Mouse (Mus musculus) kidney, adult 2 months (tissue): Measurements from ENCODE around the gene BC030870. TPM values are rescaled to one million over a fixed set of nuclear protein-coding genes. Genes with fewer than 3 reads are reported as not detected.
"Not testable (repeated sequence)": the region's sequence is repeated elsewhere in the genome, so short reads cannot be mapped to it uniquely, and the experiment has no call there.

Source experiments
- DNase-seq: peaks from one replicate; pipeline ENCODE4 v3.0.0; 2021
- H3K27ac ChIP-seq: fragments of 200-500 bp; 2 replicates; pipeline ENCODE4 v1.5.1; 2012; ENCODE audit warnings: low read depth, low read length, control low read depth, inconsistent platforms; ENCODE audit not compliant: insufficient read depth
- H3K27me3 ChIP-seq: fragments of 200-500 bp; replicated peaks from 2 replicates; pipeline ENCODE4 v1.6.1; 2012; ENCODE audit warnings: mild to moderate bottlenecking, moderate library complexity, low read length, inconsistent platforms; ENCODE audit not compliant: control insufficient read depth, insufficient read depth
- H3K36me3 ChIP-seq: fragments of 200-500 bp; 2 replicates; pipeline ENCODE4 v1.6.1; 2012; ENCODE audit warnings: mild to moderate bottlenecking, moderate library complexity, low read length, inconsistent platforms; ENCODE audit not compliant: control insufficient read depth, insufficient read depth
- H3K4me1 ChIP-seq: fragments of 200-500 bp; 2 replicates; pipeline ENCODE4 v1.6.1; 2011; ENCODE audit warnings: low read length; ENCODE audit not compliant: control insufficient read depth, insufficient read depth
- H3K4me3 ChIP-seq: fragments of 200-500 bp; 2 replicates; pipeline ENCODE4 v1.5.1; 2011; ENCODE audit warnings: mild to moderate bottlenecking, low read depth, low read length, control low read depth; ENCODE audit not compliant: insufficient read depth
- CTCF ChIP-seq: fragments of 200-500 bp; conservative IDR thresholded peaks from 2 replicates; pipeline ENCODE4 v1.5.1; 2011; ENCODE audit warnings: low read depth, mild to moderate bottlenecking, control low read depth, low read length, moderate library complexity, mixed read lengths; ENCODE audit not compliant: insufficient read depth, insufficient read length
- POLR2A ChIP-seq: fragments of 200-500 bp; IDR thresholded peaks from one replicate; pipeline ENCODE4 v1.6.1; 2011; ENCODE audit warnings: low read depth, low read length, control low read depth
- WGBS: fragments of 180-500 bp; shearing (Covaris S2); methylation state at CpG from one replicate; pipeline ENCODE4 v1.1.7; 2018; 5-methylcytosine and 5-hydroxymethylcytosine counted together
- polyA plus RNA-seq: library from polyadenylated mRNA; depleted of rRNA; stranded (reverse); fragments of >200 nt; gene quantifications from 2 replicates; pipeline ENCODE4 v1.2.3, GENCODE M21; 2012; rRNA removed

The BC030870 gene
- 0.08 TPM in 1 of 2 replicates, not detected in the other for polyA plus RNA-seq

DNA sequence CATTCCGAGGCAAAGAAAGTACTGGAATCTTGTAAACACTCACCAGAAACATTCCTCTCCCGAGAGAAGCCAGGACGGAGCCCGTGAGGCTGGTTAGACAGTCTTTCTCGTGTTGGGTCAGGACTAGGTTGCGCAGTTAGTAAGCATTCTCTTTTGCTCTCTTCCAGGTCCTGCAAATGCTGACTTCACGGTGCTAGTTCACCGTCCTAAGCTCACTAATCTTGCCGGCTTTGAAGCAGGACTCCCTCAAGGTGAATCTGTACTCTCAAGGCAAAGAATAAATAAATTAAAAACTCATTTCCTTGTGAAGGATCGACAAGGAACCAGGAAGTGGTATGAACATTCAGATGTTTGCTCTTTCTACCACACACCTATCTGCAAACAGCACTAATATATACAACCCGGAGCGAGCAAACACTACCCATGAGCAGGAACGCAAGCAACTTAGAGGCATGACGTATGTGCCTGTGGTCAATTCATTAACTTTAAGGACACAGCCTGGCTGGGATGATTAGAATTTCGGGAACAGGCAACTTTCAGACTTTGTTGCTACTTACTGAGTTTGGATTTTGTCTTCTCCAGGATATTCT is at the start of gene BC030870:
Gene BC030870 (minus strand): TSS at position 365 of the 590 bp plus-strand sequence.
- H3K4me3 ChIP-seq: no peak within 1 kb of the TSS

DNA sequence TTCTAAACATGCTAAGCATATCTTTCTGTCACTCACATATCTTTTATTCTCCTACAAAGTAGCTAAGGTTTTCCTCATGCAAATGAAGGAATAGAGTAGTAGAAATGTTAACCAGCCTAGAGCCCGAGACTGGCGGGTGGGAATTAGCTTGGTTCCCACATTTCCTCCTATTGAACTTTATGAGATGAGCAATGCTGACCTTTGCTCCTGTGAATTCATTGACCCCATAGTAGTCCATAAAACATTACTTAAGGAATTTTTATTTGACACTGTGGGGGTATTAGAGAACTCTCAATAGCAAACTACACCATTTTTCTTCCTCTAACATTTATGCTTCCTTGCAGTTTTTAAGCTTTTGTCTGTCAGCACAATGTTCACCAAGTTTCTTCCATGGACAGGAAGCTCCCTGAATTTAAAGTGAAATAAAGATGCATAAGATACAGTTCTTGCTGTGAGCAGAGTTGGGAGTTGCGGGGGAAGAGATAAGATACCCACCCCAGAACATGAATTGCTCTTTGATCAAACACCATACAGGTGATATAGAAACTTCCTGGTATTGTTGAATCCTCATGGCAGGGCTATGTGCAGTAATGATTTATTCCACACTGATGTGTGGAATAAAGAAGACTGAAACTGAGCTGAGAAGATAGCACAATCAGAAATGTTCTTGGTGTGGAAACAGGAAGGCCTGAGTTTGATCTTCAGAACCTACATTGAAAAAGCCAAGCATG is 45.5 kb upstream of the BC030870 start:
- Histone ChIP-seq H3K4me3 (no peak overlapping the region), H3K27ac (no peak overlapping the region), H3K27me3 (no peaks in the 10 kb centered on the region), H3K36me3 (no peaks in the 10 kb centered on the region), H3K4me1 (no peaks in the 10 kb centered on the region)
- 49% methylated on average over 3 of the region's 3 CpGs for WGBS
- TF ChIP-seq CTCF (no peak), POLR2A (no peak)
- DNase-seq: no peak

More for the DNA sequence above, at the start of gene BC030870:
- Histone ChIP-seq H3K27me3 (no peaks in the 10 kb centered on the region), H3K27ac (no peak within 1 kb of the TSS), H3K36me3 (no peaks in the 10 kb centered on the region), H3K4me1 (no peaks in the 10 kb centered on the region)
- no peak for DNase-seq
- 76% methylated on average over 15 of the region's 15 CpGs for WGBS
- TF ChIP-seq POLR2A (no peak), CTCF (no peak)

DNA sequence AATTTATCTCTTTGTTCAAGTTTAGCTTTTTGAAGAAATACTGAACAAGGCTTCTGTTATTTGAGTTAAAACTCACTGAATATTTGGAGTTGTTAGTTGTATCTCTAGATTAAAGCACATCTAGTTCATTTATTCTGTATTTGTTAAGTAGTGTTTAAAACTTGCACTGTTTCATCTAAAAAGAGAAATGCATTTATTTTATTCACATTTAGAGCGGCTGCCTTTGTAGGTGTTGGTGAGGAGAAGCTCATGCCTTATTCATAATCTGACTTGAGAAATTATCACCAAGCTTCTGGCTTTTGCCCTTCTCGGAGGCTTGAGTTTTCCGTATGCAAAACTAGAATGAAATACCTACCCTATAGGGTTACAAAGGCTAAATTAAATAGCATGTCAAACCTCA is 39.8 kb upstream of the BC030870 start:
- 66% methylated on average over 3 of the region's 3 CpGs for WGBS
- Histone ChIP-seq H3K4me3 (no peak overlapping the region), H3K36me3 (no peaks in the 10 kb centered on the region), H3K4me1 (no peaks in the 10 kb centered on the region), H3K27ac (no peak overlapping the region), H3K27me3 (no peaks in the 10 kb centered on the region)
- TF ChIP-seq CTCF (no peak), POLR2A (no peak)
- no peak for DNase-seq

DNA sequence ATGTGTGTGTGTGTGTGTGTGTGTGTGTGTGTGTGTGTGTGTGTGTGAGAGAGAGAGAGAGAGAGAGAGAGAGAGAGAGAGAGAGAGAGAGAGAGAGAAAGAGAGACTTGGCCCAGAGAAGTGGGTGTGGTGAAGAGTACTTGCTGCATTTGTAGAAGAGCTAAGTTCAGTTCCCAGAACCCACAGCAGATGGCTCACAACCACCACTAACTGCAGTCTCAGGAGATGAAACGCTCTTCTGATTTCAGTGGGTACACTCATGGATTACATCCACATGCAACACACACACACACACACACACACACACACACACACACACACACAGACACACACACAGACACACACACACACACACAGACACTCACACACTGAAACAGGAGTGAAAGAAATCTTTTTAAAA is 31.3 kb upstream of the BC030870 start:
- H3K36me3 ChIP-seq, DNase-seq, H3K27ac ChIP-seq, H3K4me3 ChIP-seq, H3K27me3 ChIP-seq, H3K4me1 ChIP-seq: not testable (repeated sequence)
- 33% methylated on average over 1 of the region's 1 CpGs for WGBS

- no peak for DNase-seq
- H3K27me3 ChIP-seq: no peaks in the 10 kb centered on the region
- TF ChIP-seq POLR2A (no peak), CTCF (no peak)
- no peak overlapping the region for H3K4me3 ChIP-seq
- H3K27ac ChIP-seq: no peak overlapping the region
- WGBS: 56% methylated on average over 14 of the region's 14 CpGs
- H3K4me1 ChIP-seq: no peaks in the 10 kb centered on the region
- H3K36me3 ChIP-seq: no peaks in the 10 kb centered on the region
Measured at GRCm38 (mm10) chr8:65159096-65159748, 29.9 kb upstream of the BC030870 start.

DNA sequence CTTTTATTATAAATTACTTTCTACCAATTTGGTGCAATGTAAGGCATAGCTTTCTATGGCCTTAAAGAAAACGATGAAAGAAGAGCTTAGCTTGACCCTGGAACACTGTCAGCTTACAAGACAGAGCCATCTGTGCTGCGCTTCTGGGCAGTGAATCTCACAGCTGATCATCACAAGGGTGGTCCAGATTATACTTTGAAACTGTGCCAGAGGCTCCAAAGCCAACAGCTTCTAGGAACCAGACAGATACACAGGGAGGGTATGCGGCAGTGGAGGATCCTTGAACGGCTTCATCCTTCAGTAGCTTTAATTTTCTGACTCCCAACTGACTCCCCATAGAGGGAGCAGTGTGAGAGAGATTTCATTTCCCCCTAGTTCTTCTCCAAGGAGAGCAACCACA is 28.5 kb upstream of the BC030870 start:
- TF ChIP-seq CTCF (no peak), POLR2A (no peak)
- Histone ChIP-seq H3K36me3 (no peaks in the 10 kb centered on the region), H3K27me3 (no peaks in the 10 kb centered on the region), H3K27ac (no peak overlapping the region), H3K4me1 (no peaks in the 10 kb centered on the region), H3K4me3 (no peak overlapping the region)
- DNase-seq: no peak
- 64% methylated on average over 4 of the region's 4 CpGs for WGBS

DNA sequence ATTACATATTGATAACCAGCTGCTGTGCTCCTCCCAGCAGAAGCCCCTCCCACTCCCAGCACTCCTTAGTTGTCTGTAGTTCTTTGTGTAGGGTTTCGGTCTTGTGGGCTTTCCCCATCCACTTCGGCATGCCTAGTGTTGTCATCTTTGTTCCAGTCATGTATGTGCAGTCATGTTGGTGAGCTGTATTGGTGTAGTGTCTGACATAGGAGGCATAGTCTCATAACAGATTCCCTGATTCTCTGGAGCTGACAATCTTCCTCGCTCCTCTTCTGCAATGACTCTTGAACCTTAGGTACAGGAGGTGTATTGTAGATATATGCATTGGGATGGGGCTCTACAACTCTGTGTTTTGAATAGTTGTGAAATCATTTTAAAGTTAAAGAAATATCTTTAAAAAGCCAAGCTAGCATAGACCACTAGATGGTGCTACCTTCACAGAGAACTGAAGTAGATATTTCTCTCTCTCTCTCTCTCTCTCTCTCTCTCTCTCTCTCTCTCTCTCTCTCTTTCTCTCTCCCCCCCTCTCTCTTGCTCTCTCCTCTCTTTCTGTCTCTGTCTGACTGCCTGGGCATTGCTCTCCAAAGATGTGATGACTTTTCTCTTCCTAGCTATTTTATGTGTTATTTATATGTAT is 9.6 kb upstream of the BC030870 start:
- Histone ChIP-seq H3K4me1 (no peaks in the 10 kb centered on the region), H3K4me3 (no peak overlapping the region), H3K36me3 (no peaks in the 10 kb centered on the region), H3K27ac (no peak overlapping the region), H3K27me3 (no peaks in the 10 kb centered on the region)
- no peak for DNase-seq
- TF ChIP-seq CTCF (no peak), POLR2A (no peak)
- 59% methylated on average over 3 of the region's 3 CpGs for WGBS
